Mouse (Mus musculus) cerebellum, adult (tissue): ENCODE measurements around the gene Pilrb2.
"Not testable (repeated sequence)": the region's sequence is repeated elsewhere in the genome, so short reads cannot be mapped to it uniquely, and the experiment has no call there.

Experiments used
- ATAC-seq: cut with Nextera tagmentation; 2 replicates; pipeline ENCODE4 v1.9.2; 2017; ENCODE audit warnings: mild to moderate bottlenecking, moderate library complexity, mixed read lengths; ENCODE audit not compliant: insufficient number of reproducible peaks, low FRiP score, low TSS enrichment

The Pilrb2 gene

DNA sequence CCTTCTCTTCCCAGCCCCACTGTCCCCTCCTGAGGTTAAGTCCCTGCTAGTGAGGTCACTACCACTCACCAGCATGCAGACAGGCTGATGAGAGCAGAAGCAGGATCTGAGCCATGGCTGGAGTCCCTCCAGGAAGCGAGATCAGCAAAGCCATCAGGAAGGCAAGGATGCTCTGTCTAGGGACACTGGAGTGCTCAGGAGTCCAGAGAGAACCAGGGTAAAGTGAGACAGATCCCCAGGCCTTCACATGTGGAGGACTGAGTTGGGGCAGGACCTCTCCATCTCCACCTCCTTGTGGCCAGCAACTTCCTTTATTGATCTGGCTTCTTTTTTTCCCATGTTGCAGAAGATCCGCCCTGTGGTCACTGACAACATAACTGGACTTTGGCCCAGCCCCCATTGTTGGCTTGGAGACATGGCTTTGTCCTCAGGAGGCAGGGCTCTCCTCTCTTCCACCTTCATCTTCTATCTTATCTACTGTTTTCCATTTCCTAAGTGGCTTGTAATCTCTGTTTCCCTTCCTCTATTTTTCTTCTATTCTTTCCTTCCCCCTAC, 35.6 kb downstream of the Pilrb2 start, which contains the start of gene Pilra:
Pilra (minus strand) TSS at position 316 of the 555 bp plus-strand sequence.
- not testable (repeated sequence) for ATAC-seq

- no peak for ATAC-seq
Observed at GRCm38 (mm10) chr5:137833500-137833899, 38.1 kb downstream of the Pilrb2 start.

DNA sequence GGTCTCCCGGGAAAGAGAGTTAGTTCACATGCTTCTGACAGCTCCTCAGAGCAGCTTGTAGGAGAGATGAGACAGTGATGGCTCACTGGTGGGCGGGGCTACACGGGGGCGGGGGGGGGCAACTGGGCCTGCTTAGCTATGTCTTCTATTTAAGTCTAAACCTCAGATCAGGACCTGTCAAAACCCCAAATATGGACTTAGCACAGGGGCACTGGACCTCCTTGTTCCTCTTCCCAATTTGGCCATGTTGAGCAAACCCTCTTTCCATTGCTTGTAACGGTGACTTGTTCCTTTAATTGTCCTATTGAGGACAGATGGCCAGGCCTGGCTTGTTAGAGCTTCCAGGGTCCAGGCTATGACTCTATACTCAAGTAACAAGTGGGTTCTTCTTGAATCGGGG, 40.1 kb downstream of the Pilrb2 start:
- ATAC-seq = no peak

- no peak for ATAC-seq
Observed at GRCm38 (mm10) chr5:137831106-137831505, 40.5 kb downstream of the Pilrb2 start.

GRCm38 (mm10) chr5:137830238-137830637, 41.4 kb downstream of the Pilrb2 start:
- ATAC-seq = no peak

GRCm38 (mm10) chr5:137828694-137829093, 42.9 kb downstream of the Pilrb2 start:
- ATAC-seq = no peak

DNA sequence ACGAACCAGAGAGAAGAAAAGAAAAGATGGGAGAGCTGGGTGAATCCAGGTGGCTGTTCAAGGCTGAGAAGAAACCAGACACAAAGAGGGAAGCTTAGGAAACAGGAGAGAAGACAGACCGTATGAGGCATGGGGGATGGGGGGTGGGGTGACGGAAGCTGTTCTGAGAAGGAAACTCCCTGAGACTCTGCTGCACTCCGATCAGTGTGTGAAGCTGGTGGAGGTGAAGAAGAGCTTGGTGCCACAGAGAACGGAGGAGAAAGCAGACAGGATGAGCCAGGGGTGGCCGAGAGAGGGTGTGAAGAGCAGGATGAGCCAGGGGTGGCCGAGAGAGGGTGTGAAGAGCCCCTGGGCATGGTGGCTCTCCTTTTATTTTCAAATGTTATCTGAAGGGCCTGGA, 45.2 kb downstream of the Pilrb2 start:
- ATAC-seq = no peak

DNA sequence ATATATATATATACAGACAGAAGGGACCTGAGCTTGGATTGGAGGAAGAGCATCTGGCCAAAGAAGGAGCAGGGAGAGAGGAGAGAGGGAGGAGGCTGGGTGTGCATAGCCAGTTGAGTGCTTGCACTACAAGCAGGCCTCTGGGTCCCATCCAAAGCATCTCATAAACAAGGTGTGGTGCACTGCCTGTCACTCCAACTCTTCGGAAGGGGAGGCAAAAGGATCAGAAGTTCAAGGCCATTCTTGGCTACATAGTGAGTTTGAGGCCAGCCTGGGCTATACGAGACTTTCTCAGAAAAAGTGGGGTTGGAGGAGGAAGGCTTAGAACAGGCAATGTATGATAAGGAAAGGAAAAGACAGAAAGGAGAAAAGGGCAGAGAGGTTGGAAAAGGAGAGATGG, 45.6 kb downstream of the Pilrb2 start:
- no peak for ATAC-seq

- ATAC-seq = no peak
Observed at GRCm38 (mm10) chr5:137825030-137825429, 46.6 kb downstream of the Pilrb2 start.

DNA sequence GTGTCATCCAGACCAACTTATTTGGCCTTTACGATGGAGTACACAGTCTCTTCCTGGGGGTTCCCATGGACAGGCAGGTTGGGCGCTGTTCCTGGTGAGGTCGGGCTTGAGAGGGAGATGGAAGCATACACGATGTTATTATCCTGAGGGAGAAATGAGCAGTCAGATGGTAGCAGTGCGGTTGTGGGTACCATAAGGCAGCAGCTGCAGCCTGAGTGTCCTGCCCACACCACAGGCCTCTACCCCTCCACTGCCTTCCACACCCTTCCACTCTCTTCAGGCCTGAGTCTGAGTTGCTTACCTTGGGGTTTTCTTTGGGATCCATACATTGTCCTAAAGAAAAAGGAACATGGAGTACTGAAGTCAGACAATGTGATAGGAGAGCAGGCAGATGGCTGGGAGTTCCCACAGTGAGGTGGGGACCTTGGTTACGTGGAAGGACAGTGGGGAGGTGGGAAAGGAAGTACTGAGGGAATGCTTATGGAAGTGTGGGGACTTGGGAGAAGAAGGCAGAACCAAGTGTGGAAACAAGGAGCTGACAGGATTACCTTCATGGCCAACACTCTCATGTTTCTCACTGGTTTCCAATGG, 48.1 kb downstream of the Pilrb2 start:
- ATAC-seq = no peak

- ATAC-seq = no peak
Observed at GRCm38 (mm10) chr5:137822602-137823001, 49.0 kb downstream of the Pilrb2 start.

- no peak for ATAC-seq
Observed at GRCm38 (mm10) chr5:137822126-137822525, 49.5 kb downstream of the Pilrb2 start.

DNA sequence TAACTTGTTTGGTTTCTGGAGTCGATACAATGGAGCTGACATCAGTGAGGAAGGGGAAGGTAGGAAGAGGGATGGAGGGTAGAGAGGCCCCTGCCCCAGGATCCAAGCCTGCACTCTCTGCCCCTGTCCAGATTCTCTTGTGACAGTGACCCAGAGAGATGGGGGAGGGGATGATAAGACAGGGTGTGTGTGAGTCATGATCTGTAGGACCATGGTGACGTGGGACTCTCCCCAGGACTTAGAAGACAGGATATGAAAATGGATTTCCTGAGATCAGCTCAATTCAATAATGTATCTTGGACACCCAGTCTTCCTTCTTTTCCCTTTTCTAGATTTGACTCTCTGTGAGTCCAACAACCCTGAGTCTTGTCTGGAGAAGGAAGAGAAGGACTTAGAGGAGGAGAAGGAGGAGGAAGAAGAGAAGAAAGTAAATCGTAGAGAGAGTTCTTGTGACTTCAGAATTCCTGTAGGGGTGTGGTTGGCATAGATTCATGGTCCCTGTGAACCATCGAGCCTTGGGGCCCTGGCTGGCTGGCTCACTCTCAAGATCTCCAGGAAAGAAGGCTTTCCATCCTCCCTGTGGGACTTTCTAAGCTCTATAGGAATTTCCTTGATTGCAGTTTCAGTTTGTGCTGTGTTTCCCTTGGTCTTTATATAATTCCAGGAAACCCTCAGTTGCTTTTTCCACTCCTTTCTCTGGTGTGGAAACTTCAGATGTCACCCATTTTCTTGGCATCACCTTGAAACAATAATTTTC, 54.0 kb downstream of the Pilrb2 start:
- ATAC-seq = no peak
